Mouse (Mus musculus) kidney, adult 8-10 months (tissue): Measurements from ENCODE around the gene Troap.

Experiments used
- DNase-seq, 2 experiments: peaks; one replicate each; pipeline ENCODE4 v3.0.0; 2022

Troap gene

GRCm38 (mm10) chr15:99074019-99074599 is at the start of gene Troap:
Gene Troap (plus strand): TSS chr15:99074575.
- DNase-seq: no peak

DNA sequence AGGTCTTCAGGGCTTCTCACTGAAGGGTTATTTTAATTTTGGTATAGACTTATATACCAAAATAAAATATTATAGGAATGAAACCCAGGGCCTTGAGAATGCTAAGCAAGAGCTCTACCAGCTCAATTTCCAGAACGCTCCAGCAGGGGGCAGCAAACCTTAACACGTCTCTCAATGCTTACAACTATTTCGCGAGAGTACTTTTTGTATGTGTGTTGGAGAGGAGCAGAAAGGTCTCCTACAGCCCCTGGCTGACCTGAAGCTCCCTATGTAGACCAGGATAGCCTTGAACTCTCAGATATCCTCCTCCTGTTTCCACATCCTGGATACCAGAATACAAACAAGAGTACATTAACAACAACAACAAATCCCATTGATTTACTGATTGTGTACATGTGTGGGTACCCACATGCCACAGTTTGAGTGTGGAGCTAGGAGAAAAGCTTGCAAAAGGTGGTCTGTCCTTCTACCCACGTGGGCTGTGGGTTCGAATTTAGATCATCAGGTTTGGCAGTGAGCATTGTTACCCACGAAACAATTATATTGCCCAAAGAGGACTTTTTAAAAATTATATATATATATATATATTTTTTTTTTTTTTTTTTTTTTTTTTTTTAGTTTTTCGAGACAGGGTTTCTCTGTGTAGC is 49.6 kb upstream of the Troap start:
- DNase-seq: peak; percentile 70 to 87

GRCm38 (mm10) chr15:99025414-99025813 is 49.0 kb upstream of the Troap start:
- no peak for DNase-seq

- DNase-seq: no peak
Measured at GRCm38 (mm10) chr15:99026259-99026658, 48.1 kb upstream of the Troap start.

- no peak for DNase-seq
Measured at GRCm38 (mm10) chr15:99027116-99027515, 47.3 kb upstream of the Troap start.

- DNase-seq: no peak
Measured at GRCm38 (mm10) chr15:99028874-99029458, 45.4 kb upstream of the Troap start.

DNA sequence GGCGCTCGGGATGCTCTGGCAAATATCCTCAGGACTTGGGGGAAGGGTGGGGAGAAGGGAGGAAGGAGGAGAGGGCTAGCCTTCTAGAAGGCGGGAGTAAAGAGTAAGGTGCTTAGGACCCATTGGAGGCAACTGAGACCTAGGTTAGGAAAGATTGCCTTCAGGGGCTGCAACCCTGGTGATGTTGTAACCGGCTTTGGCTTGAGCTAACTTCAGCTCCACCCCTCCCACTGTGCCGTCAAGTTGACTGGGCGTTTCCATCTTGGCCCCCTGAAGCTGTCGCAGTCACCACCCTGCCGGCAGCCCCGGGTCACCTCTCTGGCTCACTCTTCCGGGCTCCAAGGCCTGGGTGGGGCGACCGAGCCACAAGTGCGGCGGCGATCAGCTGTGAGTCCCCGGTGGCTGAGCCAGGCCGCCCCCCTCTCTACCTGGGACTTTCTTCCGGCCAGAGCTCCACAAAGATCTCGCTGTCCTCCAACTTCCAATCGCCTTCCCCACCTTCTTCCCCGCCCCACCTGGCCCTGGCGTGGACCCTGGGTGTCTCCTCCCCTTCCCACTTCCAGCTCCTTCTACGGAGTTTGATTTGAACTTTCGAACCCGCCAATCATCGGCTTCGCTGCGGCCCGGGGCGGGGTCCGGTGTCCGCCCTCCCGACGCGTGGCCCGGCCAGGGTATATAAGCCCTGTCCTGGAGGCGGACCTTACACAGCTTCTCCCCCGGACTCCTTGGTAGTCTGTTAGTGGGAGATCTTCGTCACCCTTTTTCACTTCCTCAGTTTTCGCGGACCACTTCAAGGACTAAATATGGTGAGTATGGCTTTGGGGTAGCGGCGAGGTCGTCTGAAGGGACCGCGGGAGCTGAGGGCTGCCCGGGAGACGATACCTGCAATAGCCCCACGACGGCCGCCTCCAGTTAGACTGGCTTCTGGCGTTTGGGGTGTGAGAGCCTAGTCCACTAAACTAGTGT is 44.5 kb upstream of the Troap start, which contains the start of gene Tuba1c:
Gene Tuba1c, plus strand, starts transcription at position 273 of the 966 bp plus-strand sequence.
- DNase-seq: peak; percentile 95 to 97

GRCm38 (mm10) chr15:99030585-99031387 is 43.6 kb upstream of the Troap start:
- DNase-seq: peak; percentile 62 to 65

DNA sequence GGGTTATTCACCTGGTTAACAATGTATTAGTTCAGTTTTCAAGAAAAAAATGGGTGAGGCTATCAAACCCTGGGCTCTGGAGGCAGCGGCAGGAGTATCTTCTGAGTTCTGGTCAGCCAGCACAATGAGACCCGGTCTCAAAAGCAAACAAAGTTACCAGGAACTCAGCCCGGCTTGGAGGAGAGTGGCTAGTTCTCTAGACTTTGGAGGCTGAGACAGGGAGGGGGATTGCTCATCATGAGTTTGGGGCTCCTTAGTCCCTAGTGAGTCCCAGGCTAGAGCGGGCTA is 43.0 kb upstream of the Troap start:
- no peak for DNase-seq

DNA sequence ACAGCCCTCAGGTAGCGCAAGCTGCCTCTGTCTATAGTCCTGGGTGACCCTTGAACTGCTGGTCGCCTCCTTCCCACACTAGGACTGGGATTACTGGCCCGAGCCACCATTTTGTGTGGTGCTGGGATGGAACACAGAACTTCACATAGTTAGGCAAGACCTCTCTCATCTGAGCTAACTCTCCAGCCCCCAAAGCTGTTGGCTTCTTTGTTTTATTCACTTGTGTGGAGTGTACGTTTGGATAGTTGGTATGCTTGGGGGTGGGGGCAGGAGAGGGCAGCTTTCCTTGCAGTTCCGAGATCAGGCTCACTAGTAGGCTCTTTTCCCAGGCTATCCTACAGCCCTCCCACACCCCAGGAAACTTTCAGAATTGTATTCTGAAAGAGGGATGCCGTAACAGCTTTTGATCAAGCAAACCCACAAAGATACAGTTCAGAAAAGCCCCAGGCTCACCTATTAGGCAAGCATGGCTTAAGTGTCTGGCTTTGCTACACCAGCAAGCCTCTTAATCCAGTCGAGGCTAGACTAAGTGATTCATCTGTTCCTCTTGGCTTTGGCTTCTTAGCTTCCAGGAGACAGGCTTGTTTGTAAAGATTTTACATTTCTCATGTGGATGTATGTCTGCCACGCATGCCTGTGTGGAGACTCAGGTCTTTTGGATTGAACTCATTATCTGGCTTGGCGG is 42.2 kb upstream of the Troap start:
- DNase-seq: no peak

DNA sequence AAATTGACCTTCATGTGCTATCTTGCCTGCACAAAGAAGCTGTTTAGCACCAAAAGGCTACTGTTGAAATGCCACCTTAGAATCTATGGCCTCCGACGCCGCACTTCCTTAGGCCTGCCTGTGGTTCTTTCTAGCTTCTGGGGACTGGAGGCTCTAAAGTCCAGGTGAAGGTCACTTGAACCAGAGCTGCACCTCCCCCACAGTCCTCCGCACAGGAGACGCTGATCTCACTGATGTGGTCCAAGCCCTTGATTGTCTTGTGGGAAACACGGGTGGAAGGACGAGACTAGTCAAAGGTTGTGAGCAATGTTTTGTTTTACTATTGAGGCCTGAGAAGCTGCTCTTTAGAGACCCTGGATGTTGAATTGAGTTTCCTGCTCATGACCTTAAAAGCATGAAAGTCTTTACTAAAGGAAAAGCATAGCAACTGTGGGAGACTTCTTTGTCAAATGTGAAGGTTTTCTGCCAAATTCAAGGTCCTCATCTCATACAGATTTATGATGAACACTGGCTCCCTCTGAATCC is 41.6 kb upstream of the Troap start:
- peak; percentile 60 to 67 for DNase-seq

DNA sequence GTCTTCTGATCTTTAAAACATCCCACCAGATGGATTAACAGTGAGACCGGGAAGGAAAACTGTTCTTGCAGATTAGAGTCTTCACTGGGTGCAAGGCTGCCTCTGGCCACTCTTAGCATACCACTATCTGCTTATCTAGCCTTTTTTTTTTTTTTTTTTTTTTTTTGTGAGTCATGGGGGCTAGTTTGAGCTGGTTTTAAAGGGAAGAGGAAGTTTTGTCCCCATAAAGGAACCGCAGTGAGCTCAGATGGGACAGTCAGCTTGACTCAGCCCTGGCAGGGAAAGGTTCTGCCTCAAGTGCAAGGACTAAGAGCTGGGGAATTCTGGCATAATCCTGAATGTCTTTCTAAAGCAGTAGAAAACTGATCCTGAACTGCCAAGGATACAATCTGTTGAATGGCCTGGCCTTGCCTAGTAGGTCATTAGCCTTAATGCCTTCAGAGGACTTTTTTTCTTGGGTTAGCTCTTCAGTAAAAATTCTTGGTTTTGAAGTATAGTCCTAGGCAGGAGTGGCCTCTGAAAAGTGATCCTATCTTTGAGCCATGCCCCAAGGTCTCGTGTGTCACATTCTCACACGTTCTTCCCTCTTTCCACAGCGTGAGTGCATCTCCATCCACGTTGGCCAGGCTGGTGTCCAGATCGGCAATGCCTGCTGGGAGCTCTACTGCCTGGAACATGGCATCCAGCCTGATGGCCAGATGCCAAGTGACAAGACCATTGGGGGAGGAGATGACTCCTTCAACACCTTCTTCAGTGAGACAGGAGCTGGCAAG is 40.7 kb upstream of the Troap start:
- no peak for DNase-seq

- peak; percentile 67 to 81 for DNase-seq
Measured at GRCm38 (mm10) chr15:99035431-99035830, 38.9 kb upstream of the Troap start.

- DNase-seq: no peak
Measured at GRCm38 (mm10) chr15:99036249-99036905, 38.0 kb upstream of the Troap start.

DNA sequence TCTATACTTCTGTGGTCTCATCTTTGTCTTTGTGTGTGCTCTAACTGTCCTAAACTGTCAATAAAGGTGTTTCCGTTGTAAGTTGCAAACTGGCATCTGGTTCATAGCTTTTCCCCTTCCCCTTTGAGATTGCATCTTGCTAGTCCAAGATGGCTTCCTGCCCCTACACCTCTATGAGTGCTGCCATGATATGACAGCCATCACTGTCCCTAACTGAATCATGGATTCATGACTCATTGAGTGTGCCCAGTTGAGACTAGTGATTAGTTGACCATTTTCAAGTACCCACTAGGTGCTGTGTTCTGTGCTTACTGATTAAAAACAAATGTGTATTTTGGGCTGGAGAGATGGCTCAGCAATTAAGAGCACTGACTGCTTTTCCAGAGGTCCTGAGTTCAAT is 36.4 kb upstream of the Troap start:
- no peak for DNase-seq

- DNase-seq: no peak
Measured at GRCm38 (mm10) chr15:99038797-99039196, 35.6 kb upstream of the Troap start.

DNA sequence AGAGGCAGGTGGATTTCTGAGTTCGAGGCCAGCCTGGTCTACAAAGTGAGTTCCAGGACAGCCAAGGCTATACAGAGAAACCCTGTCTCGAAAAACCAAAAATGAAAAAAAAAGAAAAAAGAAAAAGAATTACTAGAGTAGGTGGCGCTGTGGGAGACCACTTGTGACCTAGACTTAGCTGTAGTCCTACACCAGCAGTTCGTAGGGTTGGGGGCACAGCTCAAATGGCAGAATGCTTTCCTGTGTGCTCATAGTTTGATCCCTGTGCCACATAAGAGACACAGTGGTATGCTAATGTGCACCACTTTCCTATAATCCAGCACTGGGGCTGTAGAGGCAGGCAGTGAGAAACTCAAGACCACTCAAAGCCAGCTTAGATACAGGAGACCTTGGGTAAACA is 35.1 kb upstream of the Troap start:
- DNase-seq: no peak

DNA sequence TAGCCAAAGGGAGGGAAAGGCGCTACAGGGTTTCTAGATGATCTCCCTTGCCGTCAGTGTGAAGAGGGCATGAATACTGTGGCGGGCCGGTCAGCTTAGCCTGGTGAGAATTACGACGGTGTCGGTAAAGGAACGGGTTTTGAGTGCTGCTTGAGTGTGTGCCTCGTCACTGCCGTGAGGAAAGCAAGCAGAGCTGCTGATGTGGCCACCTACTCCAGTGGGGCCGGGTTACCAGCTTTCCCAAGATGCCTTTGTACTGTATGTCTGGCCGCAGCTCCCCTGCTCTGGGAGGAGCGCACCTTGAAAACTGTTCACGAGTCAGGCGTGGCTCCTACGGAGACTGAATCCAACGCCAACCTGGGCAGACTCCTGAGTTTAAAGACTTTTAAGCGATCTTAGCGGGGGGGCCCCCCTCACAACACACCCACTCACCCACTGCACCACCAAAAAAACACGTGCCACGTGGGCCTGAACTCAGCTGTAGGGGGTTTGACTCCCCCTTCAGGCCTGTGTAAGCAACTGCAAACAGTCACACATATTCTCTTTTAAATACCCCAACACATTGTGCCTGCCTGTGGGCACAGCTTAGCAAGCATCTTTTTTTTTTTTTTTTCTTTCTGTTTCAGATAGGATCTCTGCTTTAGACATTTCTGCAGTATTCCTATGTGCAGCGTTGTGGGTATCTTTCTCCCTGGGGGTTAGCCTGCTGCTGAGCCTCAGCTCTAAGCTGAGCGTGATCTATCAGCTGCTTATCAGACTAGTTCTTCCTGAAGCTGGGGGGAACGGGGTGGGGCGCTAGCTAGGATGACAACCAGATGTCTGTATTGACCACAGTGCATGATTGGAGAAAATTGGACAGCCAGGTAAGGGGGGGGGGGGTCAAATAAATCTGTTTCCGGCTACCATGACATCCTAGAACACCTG is 34.1 kb upstream of the Troap start:
- no peak for DNase-seq
